Mouse (Mus musculus): ENCODE measurements around the gene Nlgn1.

GRCm38 (mm10) chr3:26317397-26317796 lies 14.9 kb downstream of the Nlgn1 start:
- TF ChIP-seq CTCF (IDR thresholded peaks at IDR 0.05; ENCODE audit: control insufficient read depth, insufficient read depth, insufficient replicate concordance, low read depth, low read length) (no peak), POLR2A (IDR thresholded peaks at IDR 0.05; ENCODE audit: control insufficient read depth, low read depth, low read length) (no peak)
